Mouse (Mus musculus) cerebellum, adult 2 months (tissue): ENCODE results near the gene Gm1043. TPM values are rescaled to one million over a fixed set of nuclear protein-coding genes. Genes with fewer than 3 reads are reported as not detected.

Experiments
- DNase-seq, 2 experiments: peaks; one replicate each; pipeline ENCODE4 v3.0.0; 2021
- H3K27ac ChIP-seq: fragments of 200-500 bp; 2 replicates; pipeline ENCODE4 v1.5.1; 2012; ENCODE audit warnings: low read length, control low read depth, inconsistent platforms; ENCODE audit not compliant: insufficient read depth
- H3K27me3 ChIP-seq: fragments of 200-500 bp; 2 replicates; pipeline ENCODE4 v1.6.1; 2012; ENCODE audit warnings: inconsistent platforms, mild to moderate bottlenecking, low read length, moderate library complexity; ENCODE audit not compliant: control insufficient read depth, insufficient read depth
- H3K4me1 ChIP-seq: fragments of 200-500 bp; 2 replicates; pipeline ENCODE4 v1.6.1; 2011; ENCODE audit warnings: low read length; ENCODE audit not compliant: control insufficient read depth, insufficient read depth
- H3K4me3 ChIP-seq: fragments of 200-500 bp; replicated peaks from 2 replicates; pipeline ENCODE3; 2011; ENCODE audit warnings: mild to moderate bottlenecking, low read depth, low read length, control low read depth; ENCODE audit not compliant: insufficient read depth
- CTCF ChIP-seq: fragments of 200-500 bp; IDR thresholded peaks from 2 replicates; pipeline ENCODE4 v1.5.1; 2011; ENCODE audit warnings: low read depth, mild to moderate bottlenecking, control low read depth, low read length, moderate library complexity, borderline replicate concordance; ENCODE audit not compliant: insufficient read depth
- POLR2A ChIP-seq: fragments of 200-500 bp; IDR thresholded peaks from 2 replicates; pipeline ENCODE4 v1.6.1; 2011; ENCODE audit warnings: low read length, control low read depth, borderline replicate concordance; ENCODE audit not compliant: insufficient read depth
- WGBS: fragments of 180-500 bp; shearing (Covaris S2); methylation state at CpG from one replicate; pipeline ENCODE4 v1.1.7; 2018; 5-methylcytosine and 5-hydroxymethylcytosine counted together
- polyA plus RNA-seq: library from polyadenylated mRNA; depleted of rRNA; stranded (reverse); fragments of >200 nt; gene quantifications from 2 replicates; pipeline ENCODE4 v1.2.3, GENCODE M21; 2012

The Gm1043 gene
- polyA plus RNA-seq, 1 experiment: 6.0 TPM

DNA sequence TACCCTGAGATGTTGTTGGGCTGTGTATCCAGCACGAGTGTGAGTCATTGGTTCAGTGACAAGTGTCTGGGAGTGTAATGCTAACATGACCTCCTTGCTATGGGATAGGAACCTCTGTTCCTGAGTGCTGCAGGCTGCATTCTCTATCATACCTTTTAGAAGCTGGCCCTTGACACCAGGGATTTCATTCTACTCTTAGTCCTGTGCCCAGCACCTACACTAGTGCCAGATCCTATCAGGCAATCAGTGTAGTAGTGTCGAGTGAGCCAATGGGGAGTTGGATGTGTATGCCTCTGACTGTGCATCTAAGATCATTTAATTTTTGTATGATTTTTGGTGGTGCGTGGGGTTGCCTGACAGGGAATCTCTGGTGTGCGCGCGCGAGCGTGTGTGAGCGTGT is 156.1 kb downstream of the Gm1043 start:
- DNase-seq: no peak
- 3% methylated on average over 9 of the region's 9 CpGs for WGBS
- peak overlapping the region; percentile 93 for H3K4me3 ChIP-seq
- peaks cover 13% of the 10 kb centered on the region for H3K4me1 ChIP-seq
- TF ChIP-seq POLR2A (no peak), CTCF (no peak)
- no peaks in the 10 kb centered on the region for H3K27me3 ChIP-seq
- H3K27ac ChIP-seq: peak overlapping the region; percentile 78

GRCm38 (mm10) chr5:37241651-37242151 is 156.5 kb downstream of the Gm1043 start, which contains the start of gene Crmp1:
TSS of gene Crmp1 (plus strand) at chr5:37241940.
- Histone ChIP-seq H3K4me3 (peak within 1 kb of the TSS; percentile 93), H3K27ac (peak within 1 kb of the TSS; percentile 78), H3K27me3 (no peaks in the 10 kb centered on the region), H3K4me1 (peaks cover 13% of the 10 kb centered on the region)
- TF ChIP-seq CTCF (no peak; the same call in 1 of the 2 replicates), POLR2A (peak; percentile 98)
- WGBS: 1% methylated on average over 56 of the region's 56 CpGs
- peak; percentile 96 for DNase-seq

DNA sequence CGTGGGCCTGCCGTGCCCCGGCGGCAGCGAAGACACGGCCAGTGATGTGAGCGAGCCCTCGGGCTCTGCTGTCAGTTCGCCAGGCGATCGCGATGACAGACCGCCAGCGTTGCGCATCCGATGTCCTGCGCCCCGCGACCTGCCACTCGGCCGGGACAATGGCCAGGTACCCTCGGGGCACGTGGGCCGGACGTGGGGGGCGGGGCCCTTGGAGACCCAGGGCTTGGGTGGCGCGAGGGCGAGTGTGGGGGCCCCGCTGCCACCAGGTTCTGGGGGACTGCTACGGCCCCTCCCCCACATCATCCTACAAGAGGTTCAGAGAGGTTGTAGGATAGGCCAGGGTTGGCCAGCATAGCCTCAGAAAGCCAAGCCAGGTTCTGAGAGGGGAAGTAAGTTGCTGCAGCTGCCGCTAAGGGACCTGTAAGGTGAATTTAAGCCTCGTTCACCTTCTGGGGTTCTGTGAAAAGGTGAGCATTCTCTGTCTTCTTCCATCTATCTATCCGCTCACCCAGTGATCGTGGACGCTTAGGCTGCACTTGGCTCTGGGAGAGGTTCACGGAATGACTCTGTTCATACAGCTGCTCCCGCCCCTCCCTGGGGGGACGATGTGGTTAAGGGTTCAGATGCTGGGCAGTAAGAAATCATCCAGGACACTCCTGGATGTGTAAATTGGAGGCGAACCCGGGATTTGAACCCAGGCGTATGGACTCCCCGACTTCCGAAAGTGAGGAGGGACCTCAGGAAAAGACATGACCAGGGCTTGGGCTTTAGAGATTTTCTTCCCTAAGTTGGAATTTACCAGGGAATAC is 157.4 kb downstream of the Gm1043 start:
- H3K4me1 ChIP-seq: peaks cover 14% of the 10 kb centered on the region
- no peaks in the 10 kb centered on the region for H3K27me3 ChIP-seq
- H3K27ac ChIP-seq: peak overlapping the region; percentile 8; the same call in 1 of the 2 replicates
- peak; percentile 65 for DNase-seq
- 10% methylated on average over 44 of the region's 44 CpGs for WGBS
- TF ChIP-seq POLR2A (no peak), CTCF (no peak)
- H3K4me3 ChIP-seq: peak overlapping the region; percentile 55

- Histone ChIP-seq H3K4me3 (peak overlapping the region; percentile 55), H3K27me3 (no peaks in the 10 kb centered on the region), H3K4me1 (peaks cover 20% of the 10 kb centered on the region), H3K27ac (0 out of 2 replicates have a peak overlapping the region, but pooled peaks have one; percentile 8)
- DNase-seq: peak; percentile 45 to 60
- TF ChIP-seq CTCF (no peak), POLR2A (no peak)
- WGBS: 12% methylated on average over 19 of the region's 19 CpGs
Measured at GRCm38 (mm10) chr5:37243169-37243886, 158.2 kb downstream of the Gm1043 start.

DNA sequence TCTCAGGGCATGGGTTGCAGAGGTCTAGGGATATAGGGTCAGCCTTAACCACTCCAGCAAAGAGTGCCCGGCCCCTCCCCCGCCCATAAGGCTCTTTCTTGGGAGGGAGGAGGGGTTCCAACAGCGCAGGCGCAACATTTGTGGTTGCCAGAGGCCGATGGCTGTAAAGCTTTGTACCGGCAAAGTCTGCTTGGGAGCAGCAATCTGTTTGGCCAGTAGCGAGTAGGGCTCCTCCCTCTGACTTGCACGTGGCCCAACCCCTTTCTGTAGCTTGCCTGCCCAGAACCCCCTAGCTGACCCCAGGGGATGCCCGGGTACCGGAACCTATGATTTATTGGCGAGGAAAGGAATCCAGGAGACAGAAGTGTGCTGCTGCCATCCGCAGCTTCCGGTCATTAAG is 159.0 kb downstream of the Gm1043 start:
- Histone ChIP-seq H3K4me3 (peak overlapping the region; percentile 55), H3K27me3 (no peaks in the 10 kb centered on the region), H3K4me1 (peaks cover 28% of the 10 kb centered on the region), H3K27ac (no peak overlapping the region)
- no peak for TF ChIP-seq CTCF
- TF ChIP-seq POLR2A: no peak
- 14% methylated on average over 13 of the region's 13 CpGs for WGBS
- DNase-seq: peak; percentile 73 to 75

DNA sequence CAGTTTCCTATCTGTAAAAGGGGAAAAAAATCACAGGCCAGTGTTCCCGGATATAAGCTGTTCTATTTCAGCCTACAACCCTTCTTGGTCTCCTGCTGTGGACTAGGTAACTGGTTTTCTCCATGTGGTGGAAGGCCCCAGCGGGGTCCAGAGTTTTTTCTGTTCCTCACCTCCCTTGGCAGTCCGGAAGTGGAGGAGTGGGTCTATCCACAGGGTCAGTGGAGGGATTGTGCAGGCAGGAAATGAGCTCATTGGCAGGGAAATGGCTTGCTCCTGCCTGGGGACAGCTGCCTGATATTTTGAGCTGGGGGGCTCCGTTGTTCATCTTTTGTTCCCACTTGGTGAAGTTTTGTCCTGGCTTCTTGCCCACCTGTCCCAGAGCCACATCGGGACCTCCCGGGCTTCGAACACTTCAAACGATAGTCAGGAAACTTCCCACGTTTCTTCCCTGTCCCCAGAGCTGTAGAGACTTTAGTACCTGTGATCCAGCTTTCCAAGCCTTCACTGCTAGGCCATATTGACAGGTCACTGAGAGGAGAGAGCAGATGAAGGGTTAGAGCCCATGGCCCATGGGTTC is 159.6 kb downstream of the Gm1043 start:
- TF ChIP-seq POLR2A (no peak), CTCF (no peak)
- Histone ChIP-seq H3K27ac (no peak overlapping the region), H3K4me1 (peaks cover 32% of the 10 kb centered on the region), H3K4me3 (no peak overlapping the region), H3K27me3 (no peaks in the 10 kb centered on the region)
- 33% methylated on average over 9 of the region's 9 CpGs for WGBS
- DNase-seq: peak in 1 of 2 experiments; percentile 28

DNA sequence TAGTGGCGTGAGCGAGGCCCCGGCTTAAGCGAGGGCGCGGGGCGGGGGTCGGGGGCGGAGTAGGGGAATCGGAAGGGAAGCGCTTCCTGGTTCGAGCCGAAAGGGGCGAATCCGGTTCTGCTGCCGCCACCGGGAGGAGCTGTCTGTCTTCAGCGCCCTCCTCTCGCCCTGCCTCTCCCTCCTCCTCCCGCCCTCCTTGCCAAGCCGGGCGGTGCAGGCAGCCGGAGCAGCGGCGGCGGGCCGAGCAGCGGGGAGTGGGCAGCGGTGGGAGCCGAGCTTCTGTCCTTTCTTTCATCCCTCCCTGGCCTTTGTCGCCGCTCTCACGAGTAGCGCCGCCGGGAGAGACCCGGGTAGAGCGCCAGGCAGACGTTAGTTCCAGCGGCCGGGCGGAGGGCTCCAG is 160.5 kb downstream of the Gm1043 start:
- H3K4me1 ChIP-seq: peaks cover 33% of the 10 kb centered on the region
- peak overlapping the region; percentile 80 for H3K4me3 ChIP-seq
- WGBS: under 1% methylated on average over 42 of the region's 42 CpGs
- no peaks in the 10 kb centered on the region for H3K27me3 ChIP-seq
- peak overlapping the region; percentile 93 for H3K27ac ChIP-seq
- DNase-seq: peak; percentile 83 to 86
- TF ChIP-seq CTCF (0 out of 2 replicates have a peak, but pooled peaks have one; percentile 18), POLR2A (peak; percentile 48; the same call in 1 of the 2 replicates)
